Mouse (Mus musculus) liver, postnatal 0 days (tissue): ENCODE results near the gene Arsa.

Experiments
- CTCF ChIP-seq: sonication (generic); IDR thresholded peaks from 2 replicates; pipeline ENCODE4 v1.5.1; 2016; ENCODE audit warnings: antibody characterized with exemption, low read depth
- EP300 ChIP-seq: IDR thresholded peaks from 2 replicates; pipeline ENCODE4 v1.6.1; 2016; ENCODE audit warnings: antibody characterized with exemption, low read depth, mild to moderate bottlenecking

GRCm38 (mm10) chr15:89454857-89455256, 22.4 kb downstream of the Arsa start:
- TF ChIP-seq CTCF, result no peak
- TF ChIP-seq EP300, result no peak
